Mouse (Mus musculus): ENCODE data around the gene Vat1.

DNA sequence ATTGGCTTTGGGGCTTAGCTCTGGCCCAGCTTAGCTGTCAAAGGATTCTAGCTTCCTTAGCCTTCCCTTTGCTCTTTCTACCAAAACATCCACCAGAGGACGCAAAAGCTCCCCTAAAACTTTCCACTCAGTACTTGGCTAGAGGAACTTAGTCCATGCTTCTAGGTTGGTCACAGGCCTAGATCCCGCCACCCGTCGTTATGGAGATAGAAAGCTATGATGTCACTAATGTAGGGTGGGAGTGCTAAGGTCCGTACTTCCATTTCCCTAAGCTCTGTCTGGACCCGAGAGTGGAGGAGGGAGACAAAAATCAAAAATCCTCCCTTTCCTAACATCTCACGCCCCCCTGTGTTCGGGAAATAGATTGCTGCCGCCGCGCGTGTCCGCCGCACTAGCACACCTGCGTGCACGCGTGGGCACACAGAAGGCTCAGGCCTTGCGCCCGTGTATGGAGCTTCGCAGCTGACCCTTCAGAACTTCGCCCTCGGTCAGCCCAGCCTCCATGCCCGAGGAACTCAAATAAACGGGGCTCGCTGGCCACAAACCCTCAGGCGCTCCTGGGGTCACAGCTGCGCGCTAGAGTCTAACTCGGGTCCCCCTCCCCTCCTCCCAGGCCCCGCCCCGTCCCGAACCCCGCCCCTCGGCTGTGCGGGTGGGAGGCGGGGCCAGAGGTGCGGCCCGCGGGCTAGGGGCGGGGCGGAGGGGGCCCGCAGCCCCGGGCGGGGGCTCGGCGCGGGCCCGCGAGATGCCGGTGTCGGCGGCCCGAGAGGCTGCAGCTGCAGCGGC lies 1.6 kb upstream of the Vat1 start:
- TF ChIP-seq POLR2A (IDR thresholded peaks at IDR 0.05; ENCODE audit: extremely low read depth, insufficient read depth, low read length): 0 out of 2 replicates have a peak, but pooled peaks have one; percentile 16
- TF ChIP-seq CTCF (IDR thresholded peaks at IDR 0.05; ENCODE audit: low read depth, low read length): peak; percentile 29

All from liver, adult 2 months (tissue).